Mouse (Mus musculus): ENCODE results near the gene 3110009E18Rik. TPM values are rescaled to one million over a fixed set of nuclear protein-coding genes. Genes with fewer than 3 reads are reported as not detected.

Gene 3110009E18Rik
- 0.73 and 0.76 TPM in 2 replicates for polyA plus RNA-seq (2012; rRNA removed)

GRCm38 (mm10) chr1:120120969-120121811, at the start of gene 3110009E18Rik, which contains the start of gene Dbi:
3110009E18Rik (plus strand) TSS chr1:120121187.
Dbi (minus strand) TSS chr1:120121078.

GRCm38 (mm10) chr1:120073519-120074306, 47.3 kb upstream of the 3110009E18Rik start, which contains the start of gene Tmem37:
Tmem37 (minus strand) TSS chr1:120074074.

Other genes starting within 250 kb of the 3110009E18Rik start
- 4.4 and 6.3 TPM in 2 replicates for gene Tmem177, start 208.0 kb upstream of the 3110009E18Rik start, polyA plus RNA-seq (2012; rRNA removed)
- gene Cfap221, start 124.0 kb upstream of the 3110009E18Rik start, polyA plus RNA-seq (2012; rRNA removed) = 0.37 and 0.41 TPM in 2 replicates
- 0.38 and 0.61 TPM in 2 replicates for gene Sctr, start 114.3 kb upstream of the 3110009E18Rik start, polyA plus RNA-seq (2012; rRNA removed)
- gene Tmem37, start 47.1 kb upstream of the 3110009E18Rik start, polyA plus RNA-seq (2012; rRNA removed) = 30.0 and 35.6 TPM in 2 replicates
- 251 and 335 TPM in 2 replicates for gene Dbi, start 109 bp upstream of the 3110009E18Rik start, polyA plus RNA-seq (2012; rRNA removed)
- 133 and 142 TPM in 2 replicates for gene Steap3, start 151.5 kb downstream of the 3110009E18Rik start, polyA plus RNA-seq (2012; rRNA removed)
- gene C1ql2, start 219.4 kb downstream of the 3110009E18Rik start, polyA plus RNA-seq (2012; rRNA removed) = 0.06 and 0.26 TPM in 2 replicates

All from ovary, adult 2 months (tissue).